Mouse (Mus musculus) cortical plate, adult 2 months (tissue): ENCODE measurements around the gene Pcnt.

Experiments
- CTCF ChIP-seq: fragments of 200-500 bp; IDR thresholded peaks from 2 replicates; pipeline ENCODE4 v1.5.1; 2011; ENCODE audit warnings: mild to moderate bottlenecking, control low read depth, low read length; ENCODE audit not compliant: insufficient read depth; ENCODE audit errors: extremely low read depth
- POLR2A ChIP-seq: fragments of 200-500 bp; IDR thresholded peaks from 2 replicates; pipeline ENCODE4 v1.6.1; 2011; ENCODE audit warnings: mild to moderate bottlenecking, low read length, control low read depth; ENCODE audit not compliant: insufficient read depth; ENCODE audit errors: extremely low read depth

DNA sequence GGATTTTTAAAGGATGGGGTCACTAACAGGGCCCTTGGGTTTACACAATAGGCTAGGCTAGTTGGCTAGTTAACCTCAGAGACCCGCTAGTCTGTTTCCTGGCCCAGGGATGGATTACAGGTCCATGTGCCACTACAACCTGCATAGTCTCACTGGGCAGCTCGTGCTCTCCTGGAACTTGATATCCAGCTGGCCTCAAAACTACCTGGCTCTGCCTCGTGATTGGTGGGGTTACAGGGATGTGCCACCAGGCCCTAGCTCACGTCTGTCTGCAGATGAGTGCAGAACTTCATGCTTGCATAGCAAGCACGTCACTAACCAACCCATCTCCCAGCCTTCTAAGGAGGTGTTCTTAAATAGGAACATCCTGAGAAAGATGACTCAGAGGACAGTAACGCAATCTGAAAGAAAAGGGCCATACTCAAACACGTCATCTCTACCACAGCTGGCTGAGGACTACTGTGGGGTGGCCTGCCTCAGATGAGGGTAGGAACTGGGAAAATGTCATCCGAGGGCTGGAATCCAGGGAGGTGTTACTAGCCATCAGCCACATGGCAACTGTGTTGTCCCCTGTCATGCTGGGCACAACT is 85.2 kb downstream of the Pcnt start:
- TF ChIP-seq POLR2A: no peak
- no peak for TF ChIP-seq CTCF
